Mouse (Mus musculus) urinary bladder, postnatal 36 days (tissue): ENCODE data around the gene B3galt1.

ENCODE experiments used
- DNase-seq, 2 experiments: peaks; one replicate each; pipeline ENCODE4 v3.0.0; 2022; ENCODE audit warnings: low spot score in 2 of 2, mixed read lengths in 1 of 2

Gene B3galt1

DNA sequence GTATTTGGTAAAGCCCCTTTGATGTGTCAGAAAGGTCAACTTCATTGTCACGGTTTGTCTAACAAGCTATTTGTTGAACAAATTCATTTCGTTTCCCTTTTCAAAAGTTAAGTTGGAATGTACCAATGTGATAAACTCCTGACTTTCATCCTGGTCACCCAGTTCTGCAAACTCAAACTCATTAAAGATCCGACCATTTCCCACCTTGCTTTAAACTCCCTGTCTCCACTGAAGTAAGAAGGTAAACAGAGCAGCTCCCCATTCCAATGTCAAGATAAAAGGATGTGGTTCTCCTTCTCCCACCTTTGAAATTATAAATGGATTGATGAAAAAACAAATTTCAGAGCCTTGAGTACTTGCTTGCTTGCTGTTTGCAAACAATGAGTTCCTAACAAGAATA, 487.6 kb downstream of the B3galt1 start:
- DNase-seq: no peak

GRCm38 (mm10) chr2:68061341-68061740, 495.7 kb downstream of the B3galt1 start:
- no peak for DNase-seq

GRCm38 (mm10) chr2:68079426-68080360, 514.0 kb downstream of the B3galt1 start:
- no peak for DNase-seq

GRCm38 (mm10) chr2:68080872-68081280, 515.2 kb downstream of the B3galt1 start:
- no peak for DNase-seq

- DNase-seq: no peak
Observed at GRCm38 (mm10) chr2:68084483-68084882, 518.8 kb downstream of the B3galt1 start.

- no peak for DNase-seq
Observed at GRCm38 (mm10) chr2:68086101-68086500, 520.4 kb downstream of the B3galt1 start.

GRCm38 (mm10) chr2:68091559-68091958, 525.9 kb downstream of the B3galt1 start:
- DNase-seq: no peak

- no peak for DNase-seq
Observed at GRCm38 (mm10) chr2:68104641-68105040, 539.0 kb downstream of the B3galt1 start.

- no peak for DNase-seq
Observed at GRCm38 (mm10) chr2:68118076-68118475, 552.4 kb downstream of the B3galt1 start.

- DNase-seq: no peak
Observed at GRCm38 (mm10) chr2:68124751-68125150, 559.1 kb downstream of the B3galt1 start.

- DNase-seq: no peak
Observed at GRCm38 (mm10) chr2:68141094-68141493, 575.4 kb downstream of the B3galt1 start.

- DNase-seq: no peak
Observed at GRCm38 (mm10) chr2:68143292-68143691, 577.6 kb downstream of the B3galt1 start.

DNA sequence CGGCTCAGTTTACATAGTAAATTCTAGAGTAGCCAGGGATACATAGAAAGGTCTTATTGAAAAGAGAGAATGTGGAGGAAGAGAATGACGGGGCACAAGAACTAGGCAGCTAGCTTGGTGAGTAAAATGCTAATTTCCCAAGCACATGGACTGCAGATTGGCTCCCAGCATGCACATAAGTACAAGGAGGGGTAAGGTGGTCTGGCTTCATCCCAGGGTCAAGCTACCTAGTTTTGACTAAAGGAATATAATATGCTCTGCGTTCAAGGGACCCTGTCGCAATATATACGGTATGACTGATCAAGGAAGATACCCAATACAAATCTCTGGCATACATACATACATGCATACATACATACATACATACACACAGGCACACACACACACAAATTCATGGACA, 594.1 kb downstream of the B3galt1 start:
- no peak for DNase-seq

DNA sequence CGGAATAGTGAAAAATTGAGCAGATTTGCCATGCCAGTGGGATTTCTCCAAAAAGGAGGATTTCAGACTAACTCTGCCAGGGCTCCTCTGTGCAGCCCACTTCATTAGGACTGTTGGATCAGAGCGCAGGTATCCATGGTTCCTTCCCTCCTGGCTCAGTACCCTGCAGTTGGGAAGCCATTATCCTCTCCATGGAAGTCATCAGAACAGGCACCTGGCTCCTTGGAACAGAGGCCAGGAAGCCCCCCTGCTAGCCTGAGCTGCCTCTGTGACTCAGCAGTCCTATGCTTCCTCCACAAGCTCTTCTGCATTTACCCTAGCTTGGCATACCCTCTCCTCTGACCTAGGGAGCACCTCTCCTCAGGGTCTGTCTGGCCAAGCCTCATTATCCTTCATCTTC, 594.9 kb downstream of the B3galt1 start:
- DNase-seq: no peak

DNA sequence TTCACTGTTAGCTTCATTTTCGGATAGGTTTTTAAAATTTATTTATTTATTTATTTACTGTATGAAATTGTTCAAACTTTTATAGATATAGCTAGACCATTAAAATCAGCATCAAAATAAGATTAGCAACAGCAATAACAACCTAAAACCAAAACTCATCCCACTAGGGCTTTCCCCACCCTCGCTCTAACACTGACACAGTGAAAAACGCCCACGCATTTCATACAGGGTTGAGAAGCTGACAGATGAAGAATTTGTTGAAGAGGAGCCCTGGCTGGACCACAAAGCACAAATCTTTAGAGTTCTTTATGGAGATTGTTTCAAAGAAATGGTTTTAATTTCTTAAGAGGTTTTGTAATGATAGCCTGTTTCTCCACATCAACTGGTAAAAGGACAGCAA, 596.3 kb downstream of the B3galt1 start:
- no peak for DNase-seq

- no peak for DNase-seq
Observed at GRCm38 (mm10) chr2:68171306-68171705, 605.6 kb downstream of the B3galt1 start.
